Mouse (Mus musculus) small intestine, adult 2 months (tissue): ENCODE measurements around the gene Cfap298.

Experiments
- CTCF ChIP-seq: fragments of 200-500 bp; IDR thresholded peaks from 2 replicates; pipeline ENCODE4 v1.5.1; 2012; ENCODE audit warnings: low read depth, mild to moderate bottlenecking, control low read depth, inconsistent platforms, low read length, moderate library complexity, mixed read lengths; ENCODE audit not compliant: insufficient replicate concordance, insufficient read length; ENCODE audit errors: extremely low read depth
- POLR2A ChIP-seq: fragments of 200-500 bp; IDR thresholded peaks from 2 replicates; pipeline ENCODE4 v1.6.1; 2012; ENCODE audit warnings: low read depth, mild to moderate bottlenecking, control low read depth, inconsistent platforms, low read length, moderate library complexity

DNA sequence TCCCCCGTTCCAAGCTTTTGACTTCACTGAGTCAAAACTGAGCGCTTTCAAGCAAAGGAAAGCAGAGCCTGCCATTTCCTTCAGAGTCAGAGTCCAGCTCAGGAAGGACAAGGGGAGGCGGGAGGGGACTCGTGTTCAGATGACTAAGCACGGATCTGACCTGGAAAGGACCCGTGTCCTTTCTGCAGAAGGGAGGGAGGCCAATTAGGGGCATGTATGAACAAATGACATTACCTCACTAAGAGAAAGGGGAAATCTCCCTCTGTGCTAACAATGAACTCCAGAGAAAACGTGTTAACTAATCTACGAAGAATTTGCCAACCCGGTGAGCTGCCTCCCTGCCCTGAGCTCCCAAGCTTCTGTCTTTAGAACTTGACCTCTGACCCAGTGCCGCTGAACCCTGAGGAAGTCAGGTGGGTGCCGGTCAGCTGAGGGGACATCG is 18.9 kb downstream of the Cfap298 start:
- TF ChIP-seq CTCF: no peak
- TF ChIP-seq POLR2A: no peak
